Mouse (Mus musculus) A20 (cell line): ENCODE measurements around the gene Ltc4s.

Experiments
- DNase-seq: peaks from one replicate; pipeline ENCODE4 v3.0.0-alpha.2; 2011; ENCODE audit warnings: low read depth, low spot score

The Ltc4s gene

DNA sequence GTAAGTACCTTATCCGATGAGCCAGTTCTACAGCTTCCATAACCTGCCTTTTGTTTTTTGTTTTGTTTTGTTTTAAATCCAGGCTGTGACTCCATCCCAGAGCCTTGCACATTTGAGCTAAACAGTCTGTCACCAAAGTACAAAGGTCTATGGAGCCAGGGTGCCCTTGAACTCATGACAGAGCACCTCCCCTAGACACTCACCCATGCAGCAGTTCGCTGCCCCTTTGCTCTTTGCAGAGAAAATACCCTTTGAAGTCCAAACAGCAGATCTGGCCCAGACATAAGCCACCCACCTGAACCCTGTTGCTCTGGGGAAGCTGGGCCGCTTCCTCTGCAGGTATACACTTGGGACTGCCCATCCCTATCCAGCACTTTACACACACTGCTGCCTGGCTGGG is 36.8 kb downstream of the Ltc4s start:
- no peak for DNase-seq

DNA sequence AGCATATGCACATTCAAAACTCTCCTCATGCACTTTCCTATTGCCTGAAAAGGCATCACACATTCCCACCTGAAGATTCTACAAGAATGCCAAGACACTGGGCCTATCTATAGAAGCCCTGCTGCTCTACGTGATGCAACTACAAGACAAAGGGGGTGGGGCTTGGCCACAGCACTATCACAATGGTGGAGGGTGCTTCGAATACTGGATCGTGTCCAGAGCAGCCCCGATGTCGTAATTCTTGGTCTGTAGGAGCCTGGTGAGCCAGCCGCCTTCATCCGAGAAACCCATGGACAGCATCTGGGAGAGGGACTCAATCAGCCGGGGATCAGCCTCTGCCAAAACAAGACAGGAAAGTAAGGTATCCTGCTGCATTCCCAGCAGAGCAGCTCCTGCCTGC is 37.8 kb downstream of the Ltc4s start:
- no peak for DNase-seq

DNA sequence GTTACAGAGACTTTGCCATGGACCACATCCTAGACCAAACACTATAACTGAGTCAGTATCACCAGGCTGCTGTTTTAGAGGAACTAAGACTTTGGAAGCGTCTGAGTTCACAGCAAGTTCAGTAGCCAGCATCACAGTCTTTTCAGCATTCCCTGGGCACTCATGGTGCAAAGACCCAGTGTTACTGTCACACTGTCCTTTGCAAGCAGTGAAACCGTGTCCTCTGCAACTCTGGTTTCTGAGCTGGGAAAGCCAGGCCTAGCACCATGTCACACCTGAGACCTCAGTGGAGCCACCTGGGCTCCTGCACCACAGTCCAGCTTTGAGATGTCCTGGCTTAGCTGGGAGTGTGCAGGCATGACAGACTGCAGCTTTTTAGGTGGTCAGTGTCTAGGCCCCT is 39.5 kb downstream of the Ltc4s start:
- DNase-seq: no peak

DNA sequence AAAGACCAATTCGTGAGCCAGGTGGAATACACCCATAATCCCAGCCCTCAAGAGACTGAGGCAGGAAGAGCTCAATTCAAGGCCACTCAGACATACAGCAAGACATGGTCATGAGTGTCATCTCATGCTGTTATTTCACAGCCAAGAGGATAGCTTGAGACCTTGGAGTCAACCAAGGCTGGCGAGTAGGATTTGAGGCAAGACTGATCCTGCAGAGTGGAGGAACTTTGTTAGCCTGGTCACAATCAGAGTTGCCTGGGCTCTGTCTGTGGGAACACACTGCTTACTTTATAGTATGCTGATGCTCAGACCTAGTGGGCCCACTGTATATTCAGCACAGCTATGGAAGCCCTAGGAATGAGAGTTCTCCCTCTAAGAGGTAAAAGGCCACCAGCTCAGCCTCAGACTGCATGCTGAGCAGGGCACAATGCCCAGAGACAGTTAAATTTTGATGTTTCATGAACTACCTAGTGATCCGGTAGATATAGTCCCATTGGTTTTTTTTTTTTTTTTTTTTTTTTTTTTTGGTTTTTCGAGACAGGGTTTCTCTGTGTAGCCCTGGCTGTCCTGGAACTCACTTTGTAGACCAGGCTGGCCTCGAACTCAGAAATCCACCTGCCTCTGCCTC is 40.1 kb downstream of the Ltc4s start:
- no peak for DNase-seq

DNA sequence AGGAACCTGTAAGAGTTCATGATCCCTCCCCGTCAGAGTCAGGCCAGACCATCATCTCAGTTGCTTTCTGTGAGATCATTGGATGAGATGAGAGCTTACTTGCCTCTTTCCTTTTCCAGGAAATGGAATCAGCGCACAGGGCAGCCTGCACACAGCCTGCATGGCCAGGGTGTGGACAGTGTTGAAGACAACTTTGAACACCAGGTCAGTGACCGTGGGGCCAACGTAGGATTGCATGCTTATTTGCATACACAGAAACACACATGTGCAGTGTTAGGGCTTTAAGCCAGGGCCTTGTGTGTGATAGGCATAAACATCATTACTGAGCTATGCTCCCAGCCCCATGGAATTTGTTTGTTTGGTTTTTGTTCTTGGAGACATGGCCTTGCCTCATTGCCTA is 40.9 kb downstream of the Ltc4s start:
- DNase-seq: no peak

DNA sequence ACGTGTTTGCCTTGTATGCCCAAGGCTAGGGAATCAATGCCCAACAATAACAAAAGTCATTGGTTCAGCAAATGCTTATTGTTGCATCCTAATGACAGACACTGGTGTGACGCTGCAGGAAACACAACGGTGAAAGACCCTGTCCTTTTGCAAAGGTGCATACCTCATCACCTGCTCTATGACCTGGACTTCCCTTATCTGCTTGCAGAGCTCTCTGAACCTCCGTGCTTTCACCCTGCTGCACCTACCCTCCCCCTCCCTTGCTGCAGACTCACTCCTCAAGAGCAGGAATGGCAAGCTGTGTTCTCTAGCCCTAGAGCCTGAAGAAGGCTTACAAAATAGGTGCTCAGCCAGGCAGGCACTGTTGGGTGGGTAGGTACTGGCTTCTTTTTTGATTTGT is 43.6 kb downstream of the Ltc4s start:
- no peak for DNase-seq

DNA sequence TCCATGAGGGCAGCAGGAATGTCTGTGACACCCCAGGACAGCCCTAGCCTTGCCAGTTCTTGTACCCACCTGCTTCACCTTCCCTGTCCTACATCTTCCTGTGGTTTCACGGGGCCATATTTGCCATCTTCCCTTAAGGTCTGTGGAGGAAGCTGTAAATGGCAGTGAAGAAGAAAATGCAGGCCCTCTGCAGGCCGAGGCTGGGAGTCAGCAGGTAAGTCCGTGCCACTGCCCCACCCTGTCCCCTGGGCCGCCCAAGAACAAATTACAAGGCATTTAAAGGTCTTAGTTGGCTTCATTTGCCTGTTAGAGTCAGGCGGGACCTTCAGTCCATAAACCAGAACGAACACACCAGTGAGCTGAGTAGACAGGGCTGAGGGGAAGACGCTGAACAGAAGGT is 44.3 kb downstream of the Ltc4s start:
- DNase-seq: no peak

DNA sequence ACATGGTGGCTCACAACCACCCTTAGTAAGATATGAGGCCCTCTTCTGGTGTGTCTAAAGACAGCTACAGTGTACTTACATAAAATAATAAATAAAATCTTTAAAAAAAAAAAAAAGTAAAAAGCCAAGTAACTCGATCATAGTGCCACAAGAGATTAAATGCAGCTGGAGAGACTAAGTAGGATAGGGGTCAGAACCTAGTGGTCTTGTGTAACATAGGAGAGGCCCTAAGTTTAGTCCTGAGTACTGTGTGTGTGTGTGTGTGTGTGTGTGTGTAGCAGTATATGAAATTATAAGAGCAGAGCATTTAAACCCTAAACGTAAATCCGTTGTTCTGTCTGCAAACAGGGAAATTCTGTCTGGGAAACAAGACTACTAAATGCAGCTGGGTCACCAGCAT is 46.1 kb downstream of the Ltc4s start:
- no peak for DNase-seq

DNA sequence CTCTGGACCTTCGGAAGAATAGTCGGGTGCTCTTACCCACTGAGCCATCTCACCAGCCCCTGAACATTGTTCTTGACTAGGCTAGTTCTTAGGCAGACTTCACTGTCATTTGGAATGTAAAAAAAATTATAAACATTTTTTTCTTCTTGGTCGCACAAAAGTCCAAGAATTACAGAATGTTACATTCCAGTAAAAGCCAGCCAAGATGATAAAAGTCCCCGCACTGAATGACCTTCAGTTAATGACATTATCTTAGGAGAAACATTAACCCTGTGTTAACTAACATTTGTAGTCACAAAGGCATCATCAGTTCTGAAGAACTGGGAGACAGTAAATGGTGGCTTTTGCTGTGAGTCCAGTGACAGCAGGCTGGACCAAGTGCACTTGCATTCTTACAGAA is 48.1 kb downstream of the Ltc4s start:
- DNase-seq: no peak

DNA sequence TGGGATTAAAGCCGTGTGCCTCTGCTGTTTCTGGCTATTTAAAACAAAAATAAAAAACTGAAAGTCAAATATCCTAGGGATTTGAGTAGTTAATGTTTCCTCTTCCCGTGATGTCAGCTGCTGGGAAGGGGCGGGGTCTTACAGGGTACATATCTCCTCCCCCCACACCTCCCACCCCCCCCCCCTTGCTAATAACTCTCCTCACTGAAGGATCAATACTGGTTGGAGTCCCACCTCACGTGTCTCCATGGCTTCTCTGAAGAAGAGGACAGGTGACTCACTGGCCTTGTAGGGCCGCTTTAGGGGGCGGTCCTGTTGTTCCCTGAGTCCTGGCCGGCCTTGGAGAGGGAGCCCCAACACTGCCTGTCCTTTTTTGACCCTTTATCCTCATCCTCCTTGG is 49.7 kb downstream of the Ltc4s start:
- no peak for DNase-seq
